Mouse (Mus musculus) myocyte (in vitro differentiated cells): ENCODE results near the gene Commd6. TPM values are rescaled to one million over a fixed set of nuclear protein-coding genes. Genes with fewer than 3 reads are reported as not detected.

ENCODE experiments used
- H3K27me3 ChIP-seq: one replicate; pipeline ENCODE4 v1.6.1; 2011; ENCODE audit not compliant: control insufficient read depth, insufficient read depth, insufficient read length
- H3K36me3 ChIP-seq: one replicate; pipeline ENCODE4 v1.6.1; 2011; ENCODE audit not compliant: control insufficient read depth, insufficient read depth
- H3K4me2 ChIP-seq: one replicate; pipeline ENCODE4 v1.6.1; 2011; ENCODE audit warnings: low read depth, control low read depth
- H3K4me3 ChIP-seq: one replicate; pipeline ENCODE4 v1.5.1; 2011; ENCODE audit warnings: mild to moderate bottlenecking, control low read depth, moderate library complexity
- H3K79me2 ChIP-seq: one replicate; pipeline ENCODE4 v1.6.1; 2011; ENCODE audit not compliant: control insufficient read depth, insufficient read depth
- H3ac ChIP-seq: one replicate; pipeline ENCODE4 v1.6.1; 2011; ENCODE audit not compliant: control insufficient read depth, insufficient read length
- CEBPB ChIP-seq: IDR thresholded peaks from 2 replicates; pipeline ENCODE4 v1.6.1; 2011; ENCODE audit warnings: mild to moderate bottlenecking, moderate library complexity; ENCODE audit not compliant: poor library complexity, insufficient read depth, severe bottlenecking
- E2F4 ChIP-seq: IDR thresholded peaks from one replicate; pipeline ENCODE4 v1.6.1; 2011; ENCODE audit warnings: mild to moderate bottlenecking, control low read depth, moderate library complexity; ENCODE audit not compliant: insufficient read depth
- MAX ChIP-seq: IDR thresholded peaks from one replicate; pipeline ENCODE4 v1.6.1; 2011; ENCODE audit warnings: low read depth, mild to moderate bottlenecking, control low read depth
- MYOD1 ChIP-seq, 3 experiments: IDR thresholded peaks; one replicate each; pipeline ENCODE4 v1.6.1; 2011; ENCODE audit warnings: control low read depth in 2 of 3, low read depth in 2 of 3, mild to moderate bottlenecking in 2 of 3, moderate library complexity in 1 of 3; ENCODE audit not compliant: insufficient read length in 2 of 3, control insufficient read depth in 1 of 3
- MYOG ChIP-seq, 3 experiments: IDR thresholded peaks; one replicate each; pipeline ENCODE4 v1.6.1; 2011; ENCODE audit warnings: control low read depth in 2 of 3, low read depth in 2 of 3, mild to moderate bottlenecking in 2 of 3; ENCODE audit not compliant: insufficient read length in 2 of 3, control insufficient read depth in 1 of 3, insufficient read depth in 1 of 3
- POLR2A ChIP-seq: IDR thresholded peaks from one replicate; pipeline ENCODE4 v1.6.1; 2011; ENCODE audit warnings: low read depth, mild to moderate bottlenecking, control low read depth, moderate library complexity; ENCODE audit not compliant: insufficient read length
- POLR2AphosphoS2 ChIP-seq: IDR thresholded peaks from one replicate; pipeline ENCODE4 v1.6.1; 2011; ENCODE audit warnings: low read depth, control low read depth; ENCODE audit not compliant: insufficient read length
- REST ChIP-seq: IDR thresholded peaks from one replicate; pipeline ENCODE4 v1.6.1; 2011; ENCODE audit warnings: mild to moderate bottlenecking, control low read depth, moderate library complexity; ENCODE audit not compliant: insufficient read depth, insufficient read length
- SRF ChIP-seq: IDR thresholded peaks from one replicate; pipeline ENCODE4 v1.6.1; 2011; ENCODE audit warnings: low read depth; ENCODE audit not compliant: control insufficient read depth, insufficient read length
- TCF12 ChIP-seq: IDR thresholded peaks from one replicate; pipeline ENCODE4 v1.6.1; 2011; ENCODE audit warnings: mild to moderate bottlenecking, control low read depth; ENCODE audit not compliant: poor library complexity, insufficient read depth, severe bottlenecking
- TCF3 ChIP-seq: IDR thresholded peaks from one replicate; pipeline ENCODE4 v1.6.1; 2011; ENCODE audit warnings: low read depth, control low read depth; ENCODE audit not compliant: insufficient read length
- USF1 ChIP-seq: IDR thresholded peaks from one replicate; pipeline ENCODE4 v1.6.1; 2011; ENCODE audit warnings: low read depth, mild to moderate bottlenecking, control low read depth, moderate library complexity
- polyA plus RNA-seq: library from polyadenylated mRNA; unstranded; fragments of >200 nt; fragmentation: generic; extraction: Trizol; gene quantifications from one replicate; pipeline ENCODE4 v1.2.1, GENCODE M21; 2012; ENCODE audit warnings: missing spikeins

Gene Commd6
- polyA plus RNA-seq, 1 experiment: 39.0 TPM

DNA sequence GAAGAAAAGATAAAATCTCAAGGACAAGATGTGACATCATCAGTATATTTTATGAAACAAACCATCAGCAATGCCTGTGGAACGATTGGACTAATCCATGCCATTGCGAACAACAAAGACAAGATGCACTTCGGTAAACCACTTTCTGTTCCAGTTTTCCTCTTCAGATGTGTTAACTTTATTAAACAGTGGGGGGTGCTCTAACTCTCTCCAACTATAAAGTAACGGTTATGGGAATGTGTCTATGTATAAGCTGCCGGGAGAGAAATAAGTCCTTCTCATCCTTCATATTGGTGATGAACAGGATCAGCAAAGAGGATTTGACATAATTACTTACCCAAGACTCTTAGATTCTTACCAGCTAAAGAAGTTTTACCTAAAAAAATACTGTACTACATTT, 26.1 kb upstream of the Commd6 start:
- no peaks in the 10 kb centered on the region for H3K27me3 ChIP-seq
- TF ChIP-seq TCF12 (no peak), MYOD1 (IDR thresholded peaks at IDR 0.05; ENCODE audit: control insufficient read depth in 1 of 3, insufficient read length in 2 of 3, low read depth in 2 of 3) (no peak), POLR2A (no peak)
- no peak overlapping the region for H3K4me2 ChIP-seq
- peaks cover 9% of the 10 kb centered on the region for H3K36me3 ChIP-seq
- H3K4me3 ChIP-seq: no peak overlapping the region
- H3K79me2 ChIP-seq: no peaks in the 10 kb centered on the region
- H3ac ChIP-seq: no peak overlapping the region

DNA sequence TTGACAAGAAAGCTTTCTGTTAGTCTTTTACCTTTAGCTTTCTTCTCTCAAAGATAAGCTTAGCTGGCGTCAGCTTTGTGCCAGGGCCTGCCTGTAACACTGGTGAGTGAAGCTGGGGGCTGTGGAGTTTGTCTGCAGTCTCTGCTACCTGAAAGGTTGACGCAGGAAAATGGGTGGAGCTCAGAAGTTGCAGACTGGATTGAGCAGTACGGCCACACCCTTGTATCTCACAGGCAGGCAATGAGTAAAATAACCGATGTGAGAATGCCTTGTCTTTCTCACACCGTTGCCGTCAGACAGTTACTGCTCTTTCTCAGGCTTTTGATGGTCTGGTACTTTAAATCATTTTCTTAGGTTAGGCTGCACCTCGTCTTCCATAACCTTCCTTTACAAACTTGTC, 25.6 kb upstream of the Commd6 start:
- TF ChIP-seq MYOD1 (IDR thresholded peaks at IDR 0.05; ENCODE audit: control insufficient read depth in 1 of 3, insufficient read length in 2 of 3, low read depth in 2 of 3): no peak
- TF ChIP-seq USF1: no peak
- no peak for TF ChIP-seq E2F4
- TF ChIP-seq TCF12: no peak
- no peak for TF ChIP-seq MYOG (IDR thresholded peaks at IDR 0.05; ENCODE audit: control insufficient read depth in 1 of 3, insufficient read depth in 1 of 3, insufficient read length in 2 of 3, low read depth in 2 of 3)
- TF ChIP-seq POLR2AphosphoS2: no peak
- no peak for TF ChIP-seq SRF
- no peak for TF ChIP-seq POLR2A
- TF ChIP-seq MAX: no peak
- no peak for TF ChIP-seq REST

DNA sequence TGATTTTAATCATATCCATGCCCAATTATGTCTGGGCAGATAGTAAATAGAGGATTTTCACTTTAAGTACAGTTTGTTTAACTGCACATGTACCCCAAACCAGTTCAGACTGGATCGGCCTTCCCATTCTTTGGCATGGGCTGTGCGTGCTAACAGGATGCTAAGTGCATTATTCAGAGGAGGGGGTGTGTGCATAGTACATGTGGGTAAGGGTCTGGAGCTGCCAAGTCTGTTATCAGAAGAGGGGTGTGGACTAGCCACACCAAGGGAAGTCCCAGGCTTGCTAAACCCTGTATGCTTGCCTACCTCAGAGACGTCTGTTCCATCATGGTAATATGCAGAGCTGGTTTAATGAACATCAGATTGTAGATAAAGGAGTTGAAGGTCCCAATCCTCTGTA, 23.8 kb upstream of the Commd6 start:
- H3K36me3 ChIP-seq: peaks cover 9% of the 10 kb centered on the region

More for the DNA sequence above, 25.6 kb upstream of the Commd6 start:
- Histone ChIP-seq H3K79me2 (no peaks in the 10 kb centered on the region), H3K4me3 (no peak overlapping the region), H3K27me3 (no peaks in the 10 kb centered on the region), H3K4me2 (no peak overlapping the region), H3K36me3 (peaks cover 9% of the 10 kb centered on the region), H3ac (no peak overlapping the region)

DNA sequence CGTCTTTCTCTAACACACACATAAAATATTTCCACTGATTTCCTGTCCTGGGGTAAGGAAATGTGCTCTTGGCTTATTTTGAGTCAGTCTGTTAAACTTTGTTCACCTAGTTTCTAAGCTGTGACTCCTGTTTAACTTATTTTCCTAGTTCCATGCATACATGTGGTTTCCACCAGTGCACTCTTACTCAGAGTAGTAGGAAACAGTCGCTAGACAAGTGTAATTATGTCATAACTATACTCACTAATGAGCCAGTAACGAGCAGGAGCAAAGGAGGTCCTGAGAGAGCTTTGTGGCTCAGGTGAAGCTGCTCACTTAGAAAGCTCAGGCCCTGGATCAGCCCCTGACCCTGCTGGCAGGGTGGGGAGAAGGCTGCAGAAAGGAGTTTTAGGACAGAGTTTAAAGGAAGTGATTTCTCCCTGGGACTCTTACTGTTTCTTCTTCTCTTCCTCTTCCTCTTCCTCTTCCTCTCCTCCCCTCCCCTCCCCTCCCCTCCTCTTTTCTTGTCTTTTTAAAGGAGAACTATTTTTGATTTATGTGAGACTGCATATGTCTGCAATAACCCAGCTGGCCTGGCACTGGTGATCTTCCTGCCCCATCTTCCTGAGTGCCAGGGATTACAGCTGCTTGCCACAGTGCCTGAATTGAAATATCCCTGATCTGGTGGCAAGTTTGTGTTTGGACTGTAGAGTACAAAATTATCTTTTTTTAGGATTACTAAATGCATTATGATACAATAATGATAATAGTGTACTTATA, 21.3 kb upstream of the Commd6 start:
- Histone ChIP-seq H3K79me2 (no peaks in the 10 kb centered on the region), H3ac (no peak overlapping the region), H3K4me3 (no peak overlapping the region), H3K36me3 (no peaks in the 10 kb centered on the region), H3K27me3 (no peaks in the 10 kb centered on the region), H3K4me2 (no peak overlapping the region)
- TF ChIP-seq USF1 (no peak), SRF (no peak), MYOG (IDR thresholded peaks at IDR 0.05; ENCODE audit: control insufficient read depth in 1 of 3, insufficient read depth in 1 of 3, insufficient read length in 2 of 3, low read depth in 2 of 3) (no peak), POLR2AphosphoS2 (no peak), CEBPB (peak; percentile 25; the same call in 1 of the 2 replicates), MYOD1 (IDR thresholded peaks at IDR 0.05; ENCODE audit: control insufficient read depth in 1 of 3, insufficient read length in 2 of 3, low read depth in 2 of 3) (peak in 1 of 3 experiments; percentile 29), TCF3 (no peak), MAX (no peak)

More for the DNA sequence above, 23.8 kb upstream of the Commd6 start:
- Histone ChIP-seq H3K27me3 (no peaks in the 10 kb centered on the region), H3K79me2 (no peaks in the 10 kb centered on the region), H3K4me2 (no peak overlapping the region), H3K4me3 (no peak overlapping the region), H3ac (no peak overlapping the region)
- TF ChIP-seq USF1 (no peak), POLR2AphosphoS2 (no peak)

DNA sequence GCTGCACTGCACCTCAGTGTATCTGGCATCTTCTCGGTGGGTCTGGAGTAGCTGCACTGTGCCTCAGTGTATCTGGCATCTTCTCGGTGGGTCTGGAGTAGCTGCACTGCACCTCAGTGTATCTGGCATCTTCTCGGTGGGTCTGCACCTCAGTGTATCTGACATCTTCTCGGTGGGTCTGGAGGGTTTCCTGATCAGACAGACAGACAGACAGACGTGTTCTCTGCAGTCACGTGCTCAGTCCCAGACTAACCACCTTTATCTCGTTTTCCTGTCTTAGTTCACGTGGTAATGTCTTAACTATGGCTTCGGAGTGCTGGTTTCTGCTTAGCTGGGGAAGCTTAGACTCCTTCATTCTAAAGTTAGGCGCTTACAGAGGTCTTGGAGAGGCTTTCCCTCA, 15.8 kb upstream of the Commd6 start:
- H3K4me3 ChIP-seq: no peak overlapping the region
- no peaks in the 10 kb centered on the region for H3K36me3 ChIP-seq
- no peaks in the 10 kb centered on the region for H3K79me2 ChIP-seq
- TF ChIP-seq TCF12 (no peak), POLR2AphosphoS2 (no peak), MYOD1 (IDR thresholded peaks at IDR 0.05; ENCODE audit: control insufficient read depth in 1 of 3, insufficient read length in 2 of 3, low read depth in 2 of 3) (no peak), E2F4 (no peak), REST (no peak), MYOG (IDR thresholded peaks at IDR 0.05; ENCODE audit: control insufficient read depth in 1 of 3, insufficient read depth in 1 of 3, insufficient read length in 2 of 3, low read depth in 2 of 3) (no peak), POLR2A (no peak), MAX (no peak), CEBPB (no peak), USF1 (no peak), SRF (no peak), TCF3 (no peak)
- no peak overlapping the region for H3K4me2 ChIP-seq
- no peaks in the 10 kb centered on the region for H3K27me3 ChIP-seq
- H3ac ChIP-seq: no peak overlapping the region
